Mouse (Mus musculus) liver, embryonic 14.5 days (tissue): ENCODE measurements at regions not wholly inside any gene's neighbourhood (a gene's known extent, or its start where the extent isn't known, plus 50 kb on each side); places are given as distances from the start of the nearest gene placed in this dataset.

Experiments used
- ATAC-seq: fragments of 200-750 bp; cut with Nextera tagmentation; 2 replicates; pipeline ENCODE4 v1.8.0; 2017; ENCODE audit warnings: moderate number of reproducible peaks, mild to moderate bottlenecking, moderate library complexity; ENCODE audit not compliant: insufficient read depth
- DNase-seq, 3 experiments: peaks; one replicate each; pipeline ENCODE4 v3.0.0-alpha.2; 2012 to 2013; ENCODE audit warnings: low read depth in 3 of 3, low spot score in 3 of 3
- H3K27ac ChIP-seq: fragments of 300-500 bp; sonication (generic); 2 replicates; pipeline ENCODE4 v1.5.1; 2014; ENCODE audit warnings: moderate library complexity, mild to moderate bottlenecking, control low read depth, inconsistent platforms
- H3K27me3 ChIP-seq: fragments of 300-500 bp; sonication (generic); 2 replicates; pipeline ENCODE4 v1.6.1; 2014; ENCODE audit warnings: mild to moderate bottlenecking, low read length, moderate library complexity; ENCODE audit not compliant: control insufficient read depth, insufficient read depth
- H3K36me3 ChIP-seq: fragments of 300-500 bp; sonication (generic); replicated peaks from 2 replicates; pipeline ENCODE4 v1.6.1; 2014; ENCODE audit warnings: low read depth; ENCODE audit not compliant: control insufficient read depth, insufficient read depth
- H3K4me1 ChIP-seq, 2 experiments: fragments of 200-500 bp in 1 of 2; fragments of 300-500 bp in 1 of 2; sonication (generic) in 1 of 2; replicated peaks; 2 replicates each; pipeline ENCODE4 v1.6.1; 2012 to 2014; ENCODE audit warnings: antibody characterized with exemption in 1 of 2, inconsistent platforms in 1 of 2, low read length in 1 of 2; ENCODE audit not compliant: control insufficient read depth in 2 of 2, insufficient read depth in 2 of 2
- H3K4me2 ChIP-seq: fragments of 300-500 bp; sonication (generic); 2 replicates; pipeline ENCODE4 v1.6.1; 2014; ENCODE audit warnings: low read depth, mild to moderate bottlenecking, control low read depth, moderate library complexity
- H3K4me3 ChIP-seq, 2 experiments: fragments of 200-500 bp in 1 of 2; fragments of 300-500 bp in 1 of 2; sonication (generic) in 1 of 2; 2 replicates each; pipeline ENCODE4 v1.5.1; 2012 to 2014; ENCODE audit warnings: low read depth in 2 of 2, low read length in 2 of 2, mild to moderate bottlenecking in 2 of 2, control low read depth in 1 of 2, inconsistent platforms in 1 of 2, moderate library complexity in 1 of 2; ENCODE audit not compliant: insufficient read depth in 1 of 2
- H3K9ac ChIP-seq: fragments of 300-500 bp; sonication (generic); replicated peaks from 2 replicates; pipeline ENCODE4 v1.6.1; 2014; ENCODE audit warnings: mild to moderate bottlenecking, control low read depth, moderate library complexity
- H3K9me3 ChIP-seq: fragments of 300-500 bp; sonication (generic); 2 replicates; pipeline ENCODE4 v1.6.1; 2016; ENCODE audit warnings: low read length, mixed read lengths; ENCODE audit not compliant: control insufficient read depth
- CTCF ChIP-seq: IDR thresholded peaks from 2 replicates; pipeline ENCODE4 v1.5.1; 2016; ENCODE audit warnings: antibody characterized with exemption, low read depth, control low read depth
- EP300 ChIP-seq: IDR thresholded peaks from 2 replicates; pipeline ENCODE4 v1.6.1; 2016; ENCODE audit warnings: antibody characterized with exemption, low read depth
- WGBS: fragments of 180-500 bp; shearing (Covaris S2); extraction: QIAGEN DNeasy Blood & Tissue Kit; methylation state at CpG from one replicate; pipeline ENCODE4 v1.1.7; 2014; ENCODE audit not compliant: insufficient replicate concordance; 5-methylcytosine and 5-hydroxymethylcytosine counted together

- no peak for DNase-seq
- 58% methylated on average over 3 of the region's 3 CpGs for WGBS
- Histone ChIP-seq H3K27ac (no peak overlapping the region), H3K27me3 (no peaks in the 10 kb centered on the region), H3K9ac (no peak overlapping the region), H3K4me3 (no peak overlapping the region), H3K9me3 (no peaks in the 10 kb centered on the region), H3K36me3 (no peaks in the 10 kb centered on the region), H3K4me2 (no peak overlapping the region), H3K4me1 (no peaks in the 10 kb centered on the region)
- TF ChIP-seq CTCF (no peak), EP300 (no peak)
- ATAC-seq = no peak
These were observed 96.9 kb upstream of the Col5a2 start for GRCm38 (mm10) chr1:45600011-45600410.

- no peak overlapping the region for H3K4me3 ChIP-seq
- H3K27me3 ChIP-seq = no peaks in the 10 kb centered on the region
- no peak for ATAC-seq
- H3K27ac ChIP-seq = no peak overlapping the region
- no peaks in the 10 kb centered on the region for H3K36me3 ChIP-seq
- no peaks in the 10 kb centered on the region for H3K4me1 ChIP-seq
- WGBS = 35% methylated on average over 1 of the region's 1 CpGs
- TF ChIP-seq EP300 (no peak), CTCF (no peak)
- H3K9me3 ChIP-seq = no peaks in the 10 kb centered on the region
- no peak overlapping the region for H3K4me2 ChIP-seq
- H3K9ac ChIP-seq = no peak overlapping the region
- DNase-seq = no peak
These were observed 102.5 kb upstream of the Col5a2 start for GRCm38 (mm10) chr1:45605571-45605970.

- TF ChIP-seq EP300 = no peak
- no peak for TF ChIP-seq CTCF
- no peak for ATAC-seq
- DNase-seq = no peak
These were observed 105.2 kb upstream of the Col5a2 start for GRCm38 (mm10) chr1:45608316-45608715.

GRCm38 (mm10) chr1:45619008-45619407 is 115.9 kb upstream of the Col5a2 start:
- Histone ChIP-seq H3K4me3 (no peak overlapping the region), H3K4me1 (no peaks in the 10 kb centered on the region), H3K27ac (no peak overlapping the region), H3K4me2 (no peak overlapping the region), H3K9ac (no peak overlapping the region), H3K36me3 (no peaks in the 10 kb centered on the region), H3K27me3 (no peaks in the 10 kb centered on the region), H3K9me3 (no peaks in the 10 kb centered on the region)
- no peak for TF ChIP-seq CTCF
- no peak for TF ChIP-seq EP300
- DNase-seq = no peak
- 58% methylated on average over 2 of the region's 2 CpGs for WGBS
- no peak for ATAC-seq

More at GRCm38 (mm10) chr1:45608316-45608715, 105.2 kb upstream of the Col5a2 start:
- Histone ChIP-seq H3K4me3 (no peak overlapping the region), H3K27ac (no peak overlapping the region), H3K36me3 (no peaks in the 10 kb centered on the region), H3K4me2 (no peak overlapping the region), H3K9me3 (no peaks in the 10 kb centered on the region), H3K27me3 (no peaks in the 10 kb centered on the region), H3K4me1 (no peaks in the 10 kb centered on the region), H3K9ac (no peak overlapping the region)

GRCm38 (mm10) chr1:45625921-45626320 is 122.8 kb upstream of the Col5a2 start:
- Histone ChIP-seq H3K36me3 (no peaks in the 10 kb centered on the region), H3K9me3 (no peaks in the 10 kb centered on the region), H3K4me2 (no peak overlapping the region), H3K4me1 (no peaks in the 10 kb centered on the region), H3K27ac (no peak overlapping the region), H3K9ac (no peak overlapping the region), H3K4me3 (no peak overlapping the region), H3K27me3 (no peaks in the 10 kb centered on the region)
- DNase-seq (no peak), ATAC-seq (no peak)
- WGBS = 66% methylated on average over 5 of the region's 5 CpGs
- TF ChIP-seq CTCF (no peak), EP300 (no peak)

GRCm38 (mm10) chr1:45626733-45627132 is 123.7 kb upstream of the Col5a2 start:
- no peaks in the 10 kb centered on the region for H3K36me3 ChIP-seq
- ATAC-seq (no peak), DNase-seq (no peak)
- H3K27me3 ChIP-seq = no peaks in the 10 kb centered on the region
- H3K4me3 ChIP-seq = no peak overlapping the region
- no peaks in the 10 kb centered on the region for H3K9me3 ChIP-seq
- WGBS = 47% methylated on average over 2 of the region's 2 CpGs
- no peak overlapping the region for H3K27ac ChIP-seq
- no peak for TF ChIP-seq CTCF
- no peak for TF ChIP-seq EP300
- H3K4me2 ChIP-seq = no peak overlapping the region
- no peak overlapping the region for H3K9ac ChIP-seq
- H3K4me1 ChIP-seq = no peaks in the 10 kb centered on the region
